Mouse (Mus musculus): ENCODE results near the gene Coil.
"Not testable (repeated sequence)": the region's sequence is repeated elsewhere in the genome, so short reads cannot be mapped to it uniquely, and the experiment has no call there.

Coil gene

DNA sequence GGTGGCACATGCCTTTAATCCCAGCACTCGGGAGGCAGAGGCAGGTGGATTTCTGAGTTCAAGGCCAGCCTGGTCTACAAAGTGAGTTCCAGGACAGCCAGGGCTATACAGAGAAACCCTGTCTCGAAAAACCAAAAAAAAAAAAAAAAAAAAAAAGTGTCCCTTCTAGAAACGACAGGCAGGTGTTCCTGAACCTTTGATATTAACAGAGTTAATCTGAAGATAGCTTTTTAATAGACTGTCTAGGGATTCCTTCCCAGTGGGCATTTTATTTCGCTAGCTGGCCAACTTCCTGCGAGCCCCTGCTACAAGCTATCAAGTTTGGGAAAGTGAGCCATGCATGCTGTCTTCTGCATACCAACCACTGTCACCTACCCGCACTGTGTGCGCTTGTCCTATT lies 71.0 kb downstream of the Coil start:
- not testable (repeated sequence) for DNase-seq (ENCODE audit: low spot score in 2 of 2)
